Mouse (Mus musculus) thymus, postnatal 25 days (tissue): Measurements from ENCODE around the gene Lamtor3.
"Not testable (repeated sequence)": the region's sequence is repeated elsewhere in the genome, so short reads cannot be mapped to it uniquely, and the experiment has no call there.

Experiments
- DNase-seq: peaks from one replicate; pipeline ENCODE4 v3.0.0; 2022

The Lamtor3 gene

GRCm38 (mm10) chr3:137964014-137964413, 45.7 kb downstream of the Lamtor3 start:
- DNase-seq: not testable (repeated sequence)

GRCm38 (mm10) chr3:137968105-137968819, 50.0 kb downstream of the Lamtor3 start:
- no peak for DNase-seq

GRCm38 (mm10) chr3:137968820-137969486, 50.6 kb downstream of the Lamtor3 start:
- peak; percentile 36 for DNase-seq

- DNase-seq: no peak
These were observed 51.6 kb downstream of the Lamtor3 start for GRCm38 (mm10) chr3:137969951-137970350.

GRCm38 (mm10) chr3:137972224-137972623, 53.9 kb downstream of the Lamtor3 start:
- no peak for DNase-seq

GRCm38 (mm10) chr3:137972989-137973388, 54.7 kb downstream of the Lamtor3 start:
- DNase-seq: no peak

GRCm38 (mm10) chr3:137974306-137974705, 56.0 kb downstream of the Lamtor3 start:
- no peak for DNase-seq

- no peak for DNase-seq
These were observed 57.1 kb downstream of the Lamtor3 start for GRCm38 (mm10) chr3:137975435-137975834.

GRCm38 (mm10) chr3:137975856-137976423, 57.6 kb downstream of the Lamtor3 start:
- DNase-seq: no peak

GRCm38 (mm10) chr3:137976943-137977628, 58.8 kb downstream of the Lamtor3 start:
- no peak for DNase-seq

GRCm38 (mm10) chr3:137977629-137978041, 59.3 kb downstream of the Lamtor3 start:
- no peak for DNase-seq

GRCm38 (mm10) chr3:137978233-137978632, 59.9 kb downstream of the Lamtor3 start:
- no peak for DNase-seq
